Mouse (Mus musculus): ENCODE measurements around the gene Chrnb1.

- no peak for TF ChIP-seq CTCF (conservative IDR thresholded peaks at IDR 0.05; ENCODE audit: insufficient read depth, insufficient read length, low read depth, low read length)
- TF ChIP-seq POLR2A (IDR thresholded peaks at IDR 0.05; ENCODE audit: low read depth, low read length): no peak
Observed at GRCm38 (mm10) chr11:69752686-69753085, 43.1 kb downstream of the Chrnb1 start.
